Mouse (Mus musculus) midbrain, embryonic 14.5 days (tissue): ENCODE measurements around the gene Gm17359. TPM values are rescaled to one million over a fixed set of nuclear protein-coding genes. Genes with fewer than 3 reads are reported as not detected.

Experiments
- ATAC-seq: fragments of 200-750 bp; cut with Nextera tagmentation; 2 replicates; pipeline ENCODE4 v1.8.0; 2017; ENCODE audit warnings: moderate number of reproducible peaks, moderate library complexity; ENCODE audit not compliant: low FRiP score, low TSS enrichment
- DNase-seq: peaks from one replicate; pipeline ENCODE4 v3.0.0-alpha.2; 2015
- H3K27ac ChIP-seq: fragments of 300-500 bp; sonication (generic); replicated peaks from 2 replicates; pipeline ENCODE4 v1.5.1; 2014; ENCODE audit warnings: mild to moderate bottlenecking, low read depth, low read length, moderate library complexity
- H3K27me3 ChIP-seq: fragments of 300-500 bp; sonication (generic); 2 replicates; pipeline ENCODE4 v1.6.1; 2014; ENCODE audit warnings: low read length, control low read depth, mixed read lengths; ENCODE audit not compliant: control insufficient read depth, insufficient read depth
- H3K36me3 ChIP-seq: fragments of 300-500 bp; sonication (generic); 2 replicates; pipeline ENCODE4 v1.6.1; 2014; ENCODE audit warnings: low read length, control low read depth; ENCODE audit not compliant: control insufficient read depth, insufficient read depth
- H3K4me1 ChIP-seq: fragments of 300-500 bp; sonication (generic); 2 replicates; pipeline ENCODE4 v1.6.1; 2014; ENCODE audit warnings: mild to moderate bottlenecking, antibody characterized with exemption, low read length, control low read depth; ENCODE audit not compliant: control insufficient read depth, insufficient read depth
- H3K4me2 ChIP-seq: fragments of 300-500 bp; sonication (generic); 2 replicates; pipeline ENCODE4 v1.6.1; 2014; ENCODE audit warnings: mild to moderate bottlenecking, low read length, moderate library complexity
- H3K4me3 ChIP-seq: fragments of 300-500 bp; sonication (generic); replicated peaks from 2 replicates; pipeline ENCODE4 v1.5.1; 2014; ENCODE audit warnings: low read depth, low read length
- H3K9ac ChIP-seq: fragments of 300-500 bp; sonication (generic); replicated peaks from 2 replicates; pipeline ENCODE4 v1.6.1; 2014; ENCODE audit warnings: mild to moderate bottlenecking, low read length, moderate library complexity
- H3K9me3 ChIP-seq: fragments of 300-500 bp; sonication (generic); 2 replicates; pipeline ENCODE4 v1.6.1; 2016; ENCODE audit warnings: low read length, control low read depth, mixed read lengths; ENCODE audit not compliant: control insufficient read depth
- WGBS: fragments of 180-500 bp; shearing (Covaris S2); extraction: QIAGEN DNeasy Blood & Tissue Kit; methylation state at CpG from one replicate; pipeline ENCODE4 v1.1.7; 2014; 5-methylcytosine and 5-hydroxymethylcytosine counted together
- polyA plus RNA-seq: library from polyadenylated mRNA; unstranded; fragments of >200 nt; fragmentation: Nextera tagmentation; extraction: Ambion mirVana; gene quantifications from 2 replicates; pipeline ENCODE4 v1.2.1, GENCODE M21; 2014

The Gm17359 gene
- polyA plus RNA-seq, 1 experiment from 2014 or later, result 0.34 TPM

DNA sequence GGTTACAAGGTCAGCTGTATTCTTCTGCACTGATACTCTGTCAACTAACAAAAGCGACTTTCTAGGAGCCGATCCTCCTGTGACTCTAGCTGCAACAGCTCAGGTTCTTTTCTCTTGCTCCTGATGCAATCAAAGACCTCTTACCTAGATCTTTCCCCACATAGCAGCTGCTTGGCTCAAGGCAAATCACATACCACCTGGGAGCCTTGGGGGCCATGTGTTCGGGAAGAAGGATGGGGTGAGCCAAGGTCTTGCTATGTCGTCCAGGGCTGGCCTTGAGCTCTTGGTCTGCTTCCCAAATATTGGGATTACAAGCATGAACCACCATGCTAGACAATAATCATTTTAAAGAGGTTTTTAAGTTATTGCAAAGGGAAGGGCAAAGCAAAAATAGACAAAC, 39.2 kb upstream of the Gm17359 start:
- ATAC-seq, result no peak
- H3K9ac ChIP-seq, result no peak overlapping the region
- DNase-seq, result no peak
- H3K4me1 ChIP-seq, result no peaks in the 10 kb centered on the region
- H3K27ac ChIP-seq, result no peak overlapping the region
- no peaks in the 10 kb centered on the region for H3K36me3 ChIP-seq
- no peaks in the 10 kb centered on the region for H3K27me3 ChIP-seq
- H3K4me3 ChIP-seq, result no peak overlapping the region
- no peak overlapping the region for H3K4me2 ChIP-seq
- H3K9me3 ChIP-seq, result no peaks in the 10 kb centered on the region
- 89% methylated on average over 4 of the region's 4 CpGs for WGBS

DNA sequence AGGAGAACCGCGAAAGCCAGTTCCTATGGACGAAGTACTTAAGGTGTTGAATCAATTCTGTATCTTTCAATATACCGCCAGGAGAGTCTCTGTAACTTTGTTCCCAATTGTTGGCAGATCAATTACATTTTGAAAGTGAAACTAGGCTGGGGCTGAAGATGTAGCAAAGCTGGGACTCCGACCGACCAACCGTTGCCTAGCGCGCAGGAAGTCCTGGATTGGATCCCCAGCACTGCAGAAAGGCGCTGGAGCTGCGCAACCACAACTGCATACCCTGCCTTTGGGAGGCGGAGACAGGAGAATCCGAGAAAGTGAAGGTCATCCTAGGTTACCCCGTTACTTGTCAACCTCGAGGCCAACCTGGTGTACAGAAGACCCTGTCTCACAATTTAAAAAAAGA, 37.1 kb upstream of the Gm17359 start:
- ATAC-seq, result no peak
- 88% methylated on average over 15 of the region's 15 CpGs for WGBS

DNA sequence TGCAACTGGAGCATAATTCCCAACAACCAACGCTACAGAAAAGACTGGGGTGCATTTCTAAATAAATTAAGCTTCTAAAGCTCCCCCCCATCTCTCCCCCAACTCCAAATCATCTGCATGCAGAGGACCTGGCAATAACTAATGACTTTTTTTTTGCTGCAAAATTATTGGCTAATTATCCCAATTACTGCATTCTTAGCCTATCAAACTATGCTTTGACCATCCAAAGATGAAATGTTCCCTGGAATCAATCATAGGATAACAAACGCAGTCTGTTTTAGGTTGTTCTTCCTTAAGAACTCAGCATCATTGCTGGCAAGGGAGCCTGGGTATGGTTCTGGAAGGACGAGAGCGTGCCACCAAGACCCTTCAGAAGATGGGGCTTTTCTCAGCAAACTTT, 27.9 kb upstream of the Gm17359 start:
- WGBS, result 92% methylated on average over 4 of the region's 4 CpGs
- H3K9ac ChIP-seq, result no peak overlapping the region
- H3K36me3 ChIP-seq, result no peaks in the 10 kb centered on the region
- no peaks in the 10 kb centered on the region for H3K4me1 ChIP-seq
- no peak overlapping the region for H3K27ac ChIP-seq
- DNase-seq, result no peak
- H3K27me3 ChIP-seq, result no peaks in the 10 kb centered on the region
- H3K4me3 ChIP-seq, result no peak overlapping the region
- H3K9me3 ChIP-seq, result no peaks in the 10 kb centered on the region
- ATAC-seq, result no peak
- no peak overlapping the region for H3K4me2 ChIP-seq

More for the DNA sequence above, 37.1 kb upstream of the Gm17359 start:
- DNase-seq, result no peak
- no peak overlapping the region for H3K27ac ChIP-seq
- H3K4me1 ChIP-seq, result no peaks in the 10 kb centered on the region
- H3K4me2 ChIP-seq, result no peak overlapping the region
- no peaks in the 10 kb centered on the region for H3K27me3 ChIP-seq
- no peak overlapping the region for H3K4me3 ChIP-seq
- no peaks in the 10 kb centered on the region for H3K36me3 ChIP-seq
- no peak overlapping the region for H3K9ac ChIP-seq
- H3K9me3 ChIP-seq, result no peaks in the 10 kb centered on the region

DNA sequence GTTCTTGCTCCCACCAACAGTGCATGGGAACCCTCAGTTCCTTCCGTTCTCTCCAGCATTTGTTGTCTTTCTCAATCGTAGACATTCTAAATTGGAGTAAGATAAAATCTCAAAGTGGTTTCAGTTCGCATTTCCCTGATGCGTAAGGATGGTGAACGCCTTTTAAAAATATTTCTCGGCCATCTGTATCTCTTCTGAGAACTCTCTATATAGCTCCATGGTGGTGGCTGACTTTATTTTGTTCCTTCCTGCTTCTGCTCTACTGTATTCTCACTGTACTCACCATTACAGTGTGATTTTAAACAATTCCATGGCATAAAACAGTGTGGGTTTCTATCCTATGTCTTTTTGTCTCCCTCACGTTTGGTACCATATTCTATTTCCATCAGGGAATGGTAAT, 26.3 kb upstream of the Gm17359 start:
- H3K27ac ChIP-seq, result no peak overlapping the region
- H3K9ac ChIP-seq, result no peak overlapping the region
- ATAC-seq (no peak), DNase-seq (no peak)
- 92% methylated on average over 7 of the region's 7 CpGs for WGBS
- H3K36me3 ChIP-seq, result no peaks in the 10 kb centered on the region
- no peaks in the 10 kb centered on the region for H3K27me3 ChIP-seq
- no peak overlapping the region for H3K4me2 ChIP-seq
- H3K9me3 ChIP-seq, result no peaks in the 10 kb centered on the region
- H3K4me3 ChIP-seq, result no peak overlapping the region
- H3K4me1 ChIP-seq, result peaks cover 11% of the 10 kb centered on the region; the same call in 1 of the 2 replicates

DNA sequence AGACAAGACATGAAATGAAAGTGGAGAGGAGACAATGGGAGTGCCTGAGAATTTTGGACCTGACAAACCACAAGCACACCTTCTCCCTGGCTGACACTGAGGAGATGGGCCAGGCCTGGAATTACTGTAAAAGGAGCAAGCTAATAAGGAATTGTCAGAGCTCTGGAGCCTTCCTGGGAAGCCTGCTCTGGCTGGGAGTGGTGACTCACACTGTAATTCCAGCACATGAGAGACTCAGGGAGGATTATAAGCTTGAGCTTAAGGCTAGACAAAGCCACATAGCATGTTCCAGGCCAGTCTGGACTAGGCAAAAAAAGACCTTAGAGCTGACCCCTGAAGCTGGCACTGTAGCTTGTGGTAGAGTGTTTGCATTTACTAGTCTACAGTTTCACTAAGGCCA, 24.6 kb upstream of the Gm17359 start:
- no peaks in the 10 kb centered on the region for H3K27me3 ChIP-seq
- H3K9me3 ChIP-seq, result no peaks in the 10 kb centered on the region
- no peak for ATAC-seq

DNA sequence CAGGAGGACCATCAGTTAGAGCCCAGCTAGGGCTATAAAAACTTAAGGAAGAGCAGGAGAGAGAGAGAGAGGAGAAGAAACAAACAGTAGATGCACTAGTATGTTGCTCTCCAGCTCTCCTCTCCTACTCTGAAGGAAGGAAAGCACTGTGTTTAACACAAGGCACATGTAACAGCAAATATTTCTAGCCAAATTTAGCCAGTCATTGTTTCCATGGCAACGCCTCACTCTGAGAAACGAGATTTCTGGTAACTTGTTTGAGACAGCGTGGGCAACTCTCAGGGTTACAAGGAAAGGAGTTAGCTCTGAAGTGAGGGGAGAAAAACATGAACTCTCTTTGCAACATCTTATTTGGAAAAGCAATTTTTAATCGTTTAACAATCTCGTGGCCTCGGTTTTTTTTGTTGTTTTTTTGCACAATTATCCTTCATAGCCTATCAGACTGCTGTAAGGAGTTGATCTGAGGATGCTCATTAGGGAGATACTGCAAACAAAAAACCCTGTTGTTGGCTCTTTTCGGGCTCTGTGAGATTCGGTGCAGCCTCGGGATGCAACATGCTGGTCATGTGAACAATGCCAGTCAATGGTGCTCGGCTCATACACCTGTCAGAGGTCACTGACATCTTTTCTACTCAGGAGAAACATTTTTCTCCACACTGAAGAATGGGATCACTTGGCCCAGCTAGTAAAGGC, 22.3 kb upstream of the Gm17359 start:
- no peaks in the 10 kb centered on the region for H3K27me3 ChIP-seq
- no peaks in the 10 kb centered on the region for H3K36me3 ChIP-seq
- DNase-seq (peak; percentile 88), ATAC-seq (no peak)
- H3K27ac ChIP-seq, result no peak overlapping the region
- H3K4me3 ChIP-seq, result no peak overlapping the region
- H3K4me1 ChIP-seq, result peaks cover 11% of the 10 kb centered on the region; the same call in 1 of the 2 replicates
- no peak overlapping the region for H3K9ac ChIP-seq
- H3K9me3 ChIP-seq, result 0 out of 2 replicates have a peak, but pooled peaks cover 4% of the 10 kb centered on the region
- no peak overlapping the region for H3K4me2 ChIP-seq
- WGBS, result 40% methylated on average over 10 of the region's 10 CpGs

More for the DNA sequence above, 24.6 kb upstream of the Gm17359 start:
- H3K27ac ChIP-seq, result no peak overlapping the region
- no peak overlapping the region for H3K4me2 ChIP-seq
- peaks cover 11% of the 10 kb centered on the region; the same call in 1 of the 2 replicates for H3K4me1 ChIP-seq
- no peak for DNase-seq
- no peak overlapping the region for H3K4me3 ChIP-seq
- no peaks in the 10 kb centered on the region for H3K36me3 ChIP-seq
- no peak overlapping the region for H3K9ac ChIP-seq

DNA sequence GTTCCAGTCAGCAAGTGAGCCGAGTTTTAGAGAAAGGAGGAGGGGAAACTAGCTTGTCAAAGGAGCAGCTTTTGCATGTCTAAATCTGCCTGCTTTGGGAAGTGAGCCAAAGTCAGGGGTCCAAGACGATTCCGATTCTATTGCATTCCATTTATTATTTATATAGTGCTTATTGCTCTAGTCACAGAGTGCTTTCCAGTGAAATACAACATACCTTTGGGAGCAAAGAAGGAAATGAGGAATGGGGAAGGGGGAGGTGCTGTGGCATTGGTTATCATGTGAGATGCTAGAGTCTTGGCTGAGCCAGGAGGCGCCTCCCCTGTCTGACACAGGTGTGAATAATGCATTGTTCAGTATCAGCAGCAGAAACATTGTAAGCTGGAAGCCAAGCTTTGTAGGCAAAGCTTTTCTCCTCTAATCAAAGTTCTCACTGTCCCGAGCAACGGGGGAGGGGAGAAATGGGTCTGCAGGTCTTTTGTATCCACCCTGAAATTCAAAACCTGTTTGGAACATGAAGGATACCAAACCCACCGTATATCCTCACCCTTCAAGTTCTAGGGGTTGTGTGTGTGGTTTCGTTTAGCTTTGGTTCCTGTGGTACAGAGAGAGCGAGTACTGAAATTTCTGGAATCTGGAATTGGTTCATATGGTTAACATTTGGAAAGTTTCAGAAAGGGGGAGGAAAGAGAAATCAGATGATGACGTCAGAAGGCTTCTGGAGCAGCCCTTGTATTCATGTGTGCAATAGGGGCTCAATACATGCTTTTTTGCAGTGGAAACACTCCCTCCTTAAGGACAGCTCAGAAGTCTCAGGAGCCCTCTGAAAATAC, 11.5 kb upstream of the Gm17359 start:
- Histone ChIP-seq H3K9ac (no peak overlapping the region; the same call in 1 of the 2 replicates), H3K36me3 (no peaks in the 10 kb centered on the region), H3K4me2 (peak overlapping the region; percentile 14), H3K4me3 (no peak overlapping the region), H3K9me3 (no peaks in the 10 kb centered on the region), H3K4me1 (0 out of 2 replicates have a peak, but pooled peaks cover 7% of the 10 kb centered on the region), H3K27me3 (no peaks in the 10 kb centered on the region), H3K27ac (no peak overlapping the region)
- WGBS, result 33% methylated on average over 10 of the region's 10 CpGs
- ATAC-seq (peak; percentile 63; the same call in 1 of the 2 replicates), DNase-seq (peak; percentile 56)

DNA sequence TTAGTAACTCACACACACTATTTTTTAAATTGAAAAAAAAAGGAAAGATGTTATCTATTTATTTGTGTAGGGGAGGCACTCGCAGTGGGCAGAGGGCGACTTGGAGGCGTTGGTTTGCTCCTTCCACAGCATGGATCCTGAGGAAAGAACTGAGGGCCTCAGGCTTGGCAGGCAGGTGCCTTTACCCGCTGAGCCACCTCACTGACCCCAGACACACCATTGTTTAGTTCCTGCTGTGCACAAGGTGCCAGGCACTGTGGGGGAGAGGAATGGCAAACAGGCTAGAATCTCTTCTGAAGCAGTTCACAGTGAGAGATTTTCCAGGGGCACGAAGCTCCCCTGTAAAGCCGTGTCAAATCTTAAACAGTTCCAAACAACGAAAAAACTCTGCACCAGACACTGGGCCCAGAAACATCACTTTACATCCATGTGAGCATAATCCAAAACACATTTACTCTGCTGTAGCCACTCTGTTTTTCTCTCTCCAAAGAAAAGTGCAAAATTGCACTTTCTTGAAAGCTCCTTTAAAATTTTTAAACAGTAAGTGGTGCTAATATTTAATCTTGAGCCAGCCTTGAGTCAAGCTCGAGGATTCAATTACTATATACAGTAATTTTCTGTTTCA, 6.7 kb upstream of the Gm17359 start:
- no peak for DNase-seq
- no peak overlapping the region for H3K27ac ChIP-seq

More for the DNA sequence above, 6.7 kb upstream of the Gm17359 start:
- Histone ChIP-seq H3K36me3 (no peaks in the 10 kb centered on the region), H3K4me3 (no peak overlapping the region), H3K9me3 (no peaks in the 10 kb centered on the region), H3K27me3 (no peaks in the 10 kb centered on the region), H3K4me1 (0 out of 2 replicates have a peak, but pooled peaks cover 2% of the 10 kb centered on the region), H3K4me2 (no peak overlapping the region), H3K9ac (no peak overlapping the region)
- ATAC-seq, result no peak
- WGBS, result 21% methylated on average over 8 of the region's 8 CpGs
